Mouse (Mus musculus) heart, adult 9 months (tissue): Measurements from ENCODE around the gene Magohb.
"Not testable (repeated sequence)": the region's sequence is repeated elsewhere in the genome, so short reads cannot be mapped to it uniquely, and the experiment has no call there.

ENCODE experiments used
- DNase-seq, 2 experiments: peaks; one replicate each; pipeline ENCODE4 v3.0.0; 2022; ENCODE audit warnings: low spot score in 2 of 2

The Magohb gene

DNA sequence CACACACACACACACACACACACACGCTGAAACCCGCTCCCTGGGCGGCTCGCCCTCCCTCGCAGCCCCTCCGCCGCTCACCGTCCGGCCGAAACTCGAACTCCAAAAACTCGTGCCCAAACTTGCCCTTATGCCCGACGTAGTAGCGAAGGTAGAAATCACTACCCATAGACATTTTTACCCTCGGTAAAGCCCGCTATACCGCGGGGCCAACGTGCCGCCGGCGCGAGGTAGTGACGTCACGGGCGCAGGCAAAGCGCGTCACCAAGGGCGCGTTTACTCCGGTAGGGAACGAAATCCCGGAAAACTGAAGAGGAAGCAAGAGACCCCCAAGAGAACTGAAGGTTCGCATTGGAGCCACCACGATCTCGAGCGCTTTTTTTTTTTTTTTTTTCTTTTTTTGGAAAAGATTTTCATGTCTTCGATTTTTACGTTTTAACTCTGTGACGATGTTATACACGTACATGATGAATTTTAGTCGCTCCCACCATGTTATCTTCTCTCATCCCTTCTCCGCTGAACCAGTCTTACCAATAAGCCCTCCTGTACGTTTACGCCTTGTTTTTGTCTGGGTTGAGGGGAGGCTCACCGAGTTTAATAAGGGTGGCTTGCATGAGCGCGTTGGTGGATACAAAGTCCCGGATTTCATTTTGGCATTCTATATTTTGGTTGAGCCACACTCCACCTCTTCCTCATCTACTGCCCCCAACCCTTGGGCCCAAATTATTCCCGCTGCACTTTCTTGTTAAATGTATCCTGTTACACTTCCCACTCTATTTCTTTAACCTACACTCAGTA lies at the start of gene Magohb:
Magohb (minus strand) TSS at position 254 of the 798 bp plus-strand sequence.
- DNase-seq = peak; percentile 63 to 80

DNA sequence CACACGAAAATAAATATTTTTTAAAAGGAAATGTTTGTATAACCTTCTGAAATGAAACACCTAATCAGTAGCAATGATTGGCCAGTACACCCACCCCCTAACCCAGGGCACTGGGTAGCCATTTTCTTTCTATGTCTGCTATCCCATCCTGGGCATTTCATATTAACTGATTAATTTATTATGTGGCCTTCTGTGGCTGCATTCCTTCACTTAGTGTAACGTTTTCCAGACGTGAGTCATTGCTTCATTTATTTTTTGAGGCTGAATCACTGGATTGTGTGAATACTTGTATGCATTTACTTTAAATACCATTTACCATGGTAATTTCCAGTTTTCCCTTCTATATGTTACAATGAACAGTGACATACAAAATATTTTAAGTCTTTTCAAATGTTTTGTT lies 47.0 kb upstream of the Magohb start:
- DNase-seq = no peak

DNA sequence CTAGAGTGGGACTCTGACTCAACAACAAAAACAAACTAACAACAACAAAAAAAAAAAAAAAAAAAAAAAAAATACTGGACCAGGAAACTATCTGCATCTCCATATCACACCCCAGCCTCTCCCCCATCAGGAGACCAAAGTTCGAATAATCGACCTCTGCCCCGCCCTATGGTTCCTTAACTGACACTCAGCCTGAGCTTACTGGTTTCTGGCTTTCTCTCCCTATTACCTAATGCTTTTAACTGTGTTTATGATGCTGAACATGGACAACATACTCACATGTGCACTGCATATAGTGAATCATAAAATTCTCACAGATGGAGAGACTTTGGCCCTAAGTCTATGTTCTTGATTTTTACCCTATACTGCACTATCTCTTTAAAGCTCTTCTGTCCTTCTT lies 46.3 kb upstream of the Magohb start:
- no peak for DNase-seq

DNA sequence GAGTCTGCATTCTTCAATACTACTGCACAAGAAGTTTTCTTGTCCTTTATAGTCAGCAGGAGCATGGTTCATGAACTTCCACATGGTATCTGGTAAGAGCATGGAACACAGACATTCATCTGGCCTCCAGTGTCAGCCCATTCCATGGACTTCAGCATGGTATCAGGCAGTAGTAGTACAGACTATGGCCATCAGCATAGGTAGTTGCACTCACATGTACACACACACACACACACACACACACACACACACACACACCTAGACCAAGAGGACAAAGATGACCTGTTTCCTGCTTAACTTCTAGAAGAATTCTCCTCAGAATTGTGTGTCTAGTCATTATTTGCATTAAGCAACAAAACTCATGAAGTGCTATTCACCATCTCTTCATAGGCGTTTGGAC lies 45.7 kb upstream of the Magohb start:
- no peak for DNase-seq

DNA sequence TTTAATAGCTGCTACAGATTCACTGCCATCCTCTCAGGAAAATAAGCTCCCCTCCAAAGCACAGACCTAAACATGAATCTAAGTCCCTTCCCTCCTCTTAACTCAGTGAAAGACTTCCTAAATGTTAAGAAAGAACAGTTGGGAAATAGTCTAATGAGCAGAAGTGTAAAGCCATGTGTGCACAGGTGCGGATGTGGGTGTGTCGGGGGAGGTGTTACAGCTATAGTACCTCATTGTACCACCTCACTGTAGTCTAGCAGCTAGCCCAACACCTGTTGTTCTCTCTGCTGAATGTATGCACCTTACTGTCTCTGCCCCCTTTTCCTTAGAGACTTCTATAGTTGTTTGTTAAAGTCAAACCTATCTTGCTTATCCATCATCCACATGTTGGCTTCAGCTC lies 34.0 kb upstream of the Magohb start:
- DNase-seq = no peak

DNA sequence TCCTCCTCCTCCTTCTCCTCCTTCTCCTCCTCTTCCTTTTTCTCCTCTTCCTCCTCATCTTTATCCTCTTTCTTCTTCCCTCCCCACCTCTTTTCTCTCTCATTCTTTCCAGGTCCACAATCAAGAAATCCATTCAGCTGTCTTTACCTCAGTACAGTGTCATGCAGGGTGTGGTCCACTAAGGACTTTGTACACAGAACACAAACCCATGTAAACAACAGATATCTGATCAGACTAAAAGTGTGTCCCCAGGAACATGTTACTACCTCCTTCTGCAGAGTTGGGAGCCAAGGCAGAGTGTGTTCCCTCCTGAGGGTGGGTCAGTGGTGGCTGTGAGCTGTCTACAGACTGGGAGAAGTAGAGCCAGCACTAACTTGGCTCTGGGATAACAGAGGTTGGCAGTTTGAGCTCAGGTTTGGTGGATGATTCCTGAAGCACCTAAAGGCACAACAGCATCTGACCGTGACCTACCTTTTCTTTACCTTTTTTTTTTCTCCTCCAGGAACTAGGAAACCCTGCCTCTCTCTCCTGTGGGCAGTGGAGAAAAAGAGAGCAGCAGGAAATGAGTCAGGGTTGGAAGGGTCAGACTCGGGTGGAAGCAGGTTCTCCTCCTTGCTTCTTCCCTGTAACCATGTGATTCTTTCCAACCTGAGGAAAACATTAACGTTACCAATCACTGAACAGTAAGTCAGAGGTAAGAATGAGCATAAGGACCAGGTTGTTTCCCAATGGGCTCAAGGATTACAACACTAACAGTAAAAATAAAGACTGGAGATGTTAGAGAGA lies 29.0 kb upstream of the Magohb start:
- DNase-seq = no peak

DNA sequence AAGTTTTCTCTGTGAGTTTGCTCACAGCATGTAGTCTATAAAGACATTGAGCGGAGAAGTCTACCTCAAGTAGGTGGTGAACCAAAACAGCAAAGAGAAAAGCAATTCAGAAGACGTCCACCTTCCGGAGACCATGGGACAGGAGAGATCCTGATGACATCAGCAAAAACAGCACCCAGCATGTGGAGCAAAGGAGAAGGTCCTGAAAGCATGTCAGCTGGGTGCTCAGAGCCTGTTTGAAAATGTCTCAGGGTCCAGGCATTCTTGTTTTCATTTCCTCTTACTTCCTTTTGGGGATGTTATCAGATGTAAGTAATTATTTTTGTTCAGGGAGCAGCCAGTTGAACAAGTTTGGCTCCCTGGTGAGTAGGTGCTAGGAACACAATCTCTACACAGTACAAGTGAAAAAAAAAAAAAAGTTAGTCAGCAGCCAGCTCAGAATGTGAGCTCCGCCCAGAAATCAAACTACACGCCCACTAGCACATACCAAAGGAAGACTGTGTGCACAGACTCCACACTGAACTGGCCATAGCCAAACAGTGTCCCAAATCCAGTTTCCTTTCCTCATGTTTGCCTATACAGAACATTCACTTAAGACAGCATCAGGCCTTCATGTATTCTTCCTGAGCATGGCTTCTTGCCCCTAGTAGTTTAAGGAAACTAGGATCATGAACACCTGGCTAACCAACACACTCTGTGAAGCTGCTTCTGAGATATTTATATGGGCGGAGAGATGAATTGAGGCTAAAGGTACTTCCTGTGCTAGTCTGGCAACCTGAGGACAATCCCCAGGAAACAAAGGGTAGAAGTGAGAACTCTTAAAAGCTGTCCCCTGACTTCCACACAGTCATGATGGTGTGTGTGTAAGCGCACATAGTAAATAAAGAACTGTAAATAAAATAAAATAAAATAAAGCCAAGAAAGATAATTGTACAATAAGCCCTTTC lies 23.4 kb upstream of the Magohb start:
- DNase-seq = no peak

DNA sequence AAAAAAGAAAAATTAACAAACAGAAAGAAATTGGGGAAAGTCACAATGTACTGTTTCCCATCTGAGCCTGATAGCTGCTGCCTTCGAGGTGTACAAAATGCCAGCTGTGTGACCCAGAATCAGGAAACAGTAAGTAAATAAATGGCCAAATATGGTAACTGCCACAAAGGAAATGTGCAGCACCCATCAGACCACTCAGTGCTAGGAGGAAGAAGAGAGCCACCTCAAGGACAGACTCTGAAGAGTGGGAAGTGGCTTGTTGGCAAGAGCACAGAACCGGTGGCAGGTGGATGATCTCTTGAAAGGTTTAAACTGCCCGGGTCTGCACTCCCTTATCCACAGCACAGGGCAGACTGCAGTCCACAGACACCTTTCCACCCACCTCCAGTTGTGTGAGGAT lies 15.0 kb upstream of the Magohb start:
- no peak for DNase-seq

DNA sequence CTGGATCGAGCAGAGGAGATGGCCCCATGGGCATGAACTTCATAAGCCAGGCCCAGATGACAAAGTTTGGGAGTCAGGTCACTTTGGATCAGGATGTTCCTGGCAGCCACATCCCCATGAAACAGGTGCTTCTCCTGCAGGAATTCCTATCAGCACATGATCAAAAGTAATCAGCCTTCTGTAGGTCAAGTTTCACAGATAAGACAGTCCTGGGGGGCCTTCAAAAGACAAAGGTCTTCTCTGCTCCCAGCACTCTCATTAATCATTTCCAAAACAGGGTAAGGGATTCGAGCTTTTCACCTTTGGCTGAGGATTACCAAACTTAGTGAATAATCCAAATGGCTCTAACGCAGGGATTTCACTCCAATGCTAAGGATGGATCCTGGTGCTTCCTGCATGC lies 11.7 kb upstream of the Magohb start:
- DNase-seq = no peak

DNA sequence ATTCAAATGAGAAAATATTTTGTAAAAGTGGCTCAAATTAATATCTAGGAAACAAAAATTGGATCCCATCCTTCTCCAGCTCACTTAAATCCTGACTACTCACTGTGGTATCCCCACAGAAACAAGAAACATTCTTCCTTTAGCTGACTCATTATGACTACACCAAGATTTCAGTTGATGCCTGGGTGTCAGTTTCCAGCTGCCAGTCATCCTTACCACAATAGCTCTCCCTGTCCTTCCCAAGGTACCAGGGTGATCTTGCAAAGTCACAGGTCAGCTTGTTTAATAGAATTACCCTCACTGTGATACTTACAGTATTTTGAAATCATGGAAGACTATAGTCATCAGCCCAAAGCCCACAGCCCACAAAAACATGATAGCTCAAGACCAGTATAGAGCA lies 5.5 kb upstream of the Magohb start:
- no peak for DNase-seq

DNA sequence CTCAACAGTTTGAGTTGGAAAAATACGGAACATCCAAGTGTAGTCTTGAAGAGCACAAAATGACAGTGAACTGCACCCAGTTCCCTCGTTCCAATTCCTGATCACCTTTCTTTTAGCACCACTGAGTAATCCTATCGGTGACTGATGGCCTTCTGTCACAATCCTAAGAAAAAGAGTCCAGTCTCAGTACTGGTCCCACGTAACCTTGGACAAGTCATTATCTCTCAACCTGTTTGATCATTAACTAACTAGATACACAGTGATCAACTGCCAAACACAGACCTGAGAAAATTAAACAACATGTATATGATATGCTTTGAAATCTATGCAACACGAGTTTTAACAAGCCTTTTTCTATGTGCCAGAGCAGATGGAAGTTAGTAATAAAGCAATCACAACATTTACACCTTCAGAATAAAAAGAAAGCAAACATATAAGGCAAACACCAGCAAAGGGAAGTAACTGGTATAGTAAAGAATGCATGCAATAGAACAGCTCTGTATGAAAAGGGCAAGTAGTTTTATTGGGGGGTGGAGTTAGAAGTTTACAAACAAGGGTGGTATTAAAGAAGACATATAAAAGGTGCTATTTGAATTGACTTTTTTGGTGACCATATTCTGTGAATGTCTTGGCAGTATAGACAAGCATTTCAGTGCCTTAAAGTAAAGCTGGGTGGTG lies 1.5 kb upstream of the Magohb start:
- no peak for DNase-seq

DNA sequence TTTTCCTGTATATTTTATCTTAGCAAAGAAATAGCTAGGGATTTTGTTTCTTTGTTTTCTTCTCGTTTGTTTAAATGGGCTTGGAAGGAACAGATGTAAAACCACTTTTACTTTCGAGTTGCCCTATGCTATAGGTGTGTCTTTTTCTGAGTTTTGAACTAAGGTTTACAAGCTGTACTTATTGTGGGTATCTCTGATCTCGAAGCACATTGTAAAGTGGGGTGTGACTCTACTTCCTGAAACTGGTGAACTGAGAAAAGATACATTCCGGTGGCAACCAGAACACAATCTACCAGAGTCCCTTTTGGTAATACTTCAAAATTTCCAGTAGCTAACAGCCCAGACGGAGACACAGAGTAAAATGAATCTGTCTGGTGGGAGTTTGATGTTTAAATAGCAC lies 872 bp upstream of the Magohb start:
- DNase-seq = no peak

DNA sequence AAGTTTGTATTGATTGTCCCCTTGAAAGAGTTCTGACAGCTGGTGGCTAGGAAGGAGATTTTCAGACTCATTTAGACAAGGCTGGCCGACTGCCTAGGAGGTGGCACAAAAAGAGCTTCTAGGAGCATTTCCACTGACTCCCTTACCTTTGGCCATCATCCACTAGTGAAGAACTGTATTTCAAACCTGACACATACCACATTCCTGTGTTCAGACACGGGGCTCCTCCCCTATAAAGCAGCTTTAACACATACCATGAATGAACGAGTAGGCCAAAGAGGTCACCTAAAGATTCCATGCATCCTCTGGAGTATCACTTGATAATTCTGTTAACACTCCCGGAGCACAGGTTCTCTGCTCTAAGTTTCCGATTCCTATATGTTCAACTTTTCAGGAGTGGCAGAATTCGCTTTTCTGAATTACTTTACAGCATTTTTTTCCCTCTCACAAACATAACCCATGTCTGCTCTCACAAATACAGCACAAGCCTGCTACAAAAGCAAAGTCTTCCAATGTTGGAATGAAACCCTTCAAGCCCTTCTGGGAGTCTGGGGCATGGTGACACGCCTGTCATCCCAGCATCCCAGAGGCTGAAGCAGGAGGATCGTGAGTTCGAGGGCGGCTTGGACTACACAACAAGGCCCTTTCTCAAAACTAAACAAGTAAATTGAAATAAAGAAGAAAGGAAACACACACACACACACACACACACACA lies 611 bp downstream of the Magohb start:
- no peak for DNase-seq

DNA sequence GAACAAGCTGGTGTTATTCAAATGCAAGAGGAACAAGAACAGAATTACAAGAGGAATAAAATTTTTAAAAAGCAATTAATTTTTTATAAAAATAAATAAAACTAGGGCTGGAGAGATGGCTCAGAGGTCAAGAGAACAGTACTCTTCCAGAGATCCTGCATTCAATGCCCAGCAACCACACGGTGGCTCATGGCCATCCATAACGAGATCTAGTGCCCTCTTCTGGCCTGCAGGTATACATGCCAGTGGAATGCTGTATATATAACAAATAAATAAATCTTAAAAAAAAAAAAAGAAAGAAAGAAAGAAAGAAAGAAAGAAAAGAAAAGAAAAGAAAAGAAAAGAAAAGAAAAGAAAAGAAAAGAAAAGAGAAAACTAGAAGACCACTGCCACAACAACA lies 2.6 kb downstream of the Magohb start:
- no peak for DNase-seq

DNA sequence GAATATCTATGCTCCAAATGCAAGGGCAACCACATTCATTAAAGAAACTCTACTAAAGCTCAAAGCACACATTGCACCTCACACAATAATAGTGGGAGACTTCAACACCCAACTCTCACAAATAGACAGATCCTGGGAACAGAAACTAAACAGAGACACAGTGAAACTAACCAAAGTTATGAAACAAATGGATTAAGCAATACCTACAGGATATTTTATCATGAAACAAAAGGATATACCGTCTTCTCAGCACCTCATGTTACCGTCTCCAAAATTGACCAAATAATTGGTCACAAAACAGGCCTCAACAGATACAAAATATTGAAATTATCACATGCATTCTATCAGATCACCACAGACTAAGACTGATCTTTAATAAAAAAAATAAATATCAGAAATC lies 14.9 kb downstream of the Magohb start:
- DNase-seq = not testable (repeated sequence)

DNA sequence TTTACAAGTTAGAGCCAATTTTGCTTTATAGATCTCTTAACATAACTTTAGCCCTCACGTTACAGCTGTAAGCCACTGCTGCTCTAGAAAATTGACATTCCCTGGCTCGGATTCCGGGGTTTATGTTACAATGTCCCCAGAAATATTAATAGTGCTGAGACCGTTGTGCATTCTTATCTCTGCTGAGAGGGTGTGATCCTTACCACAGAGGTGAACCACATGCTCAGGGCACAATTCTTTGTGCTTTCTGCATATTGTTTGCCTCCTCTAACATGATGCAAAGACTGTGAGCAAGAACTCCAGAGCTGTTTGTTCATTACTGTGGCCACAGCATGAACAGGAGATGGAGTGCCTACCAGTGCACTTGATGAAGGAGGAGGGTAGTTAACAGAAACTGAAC lies 16.4 kb downstream of the Magohb start:
- DNase-seq = no peak

DNA sequence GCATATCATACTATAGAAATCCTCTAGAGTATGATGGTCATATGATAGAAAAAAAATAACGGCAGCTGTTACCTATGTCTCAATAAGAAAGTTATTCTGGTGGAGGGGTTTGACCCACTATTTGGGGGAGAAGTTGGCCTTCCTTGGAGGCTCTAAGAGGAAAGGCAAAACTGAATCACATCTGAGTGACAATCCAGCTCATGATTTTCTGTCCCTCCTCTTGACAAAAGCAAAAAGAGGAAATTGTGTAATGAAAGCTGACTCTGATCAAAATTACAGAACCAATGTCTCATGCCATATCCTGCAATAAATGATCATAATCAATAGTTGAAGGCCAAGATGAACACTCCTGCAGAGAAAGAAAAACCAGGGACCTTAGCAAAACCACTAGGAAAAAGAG lies 20.7 kb downstream of the Magohb start:
- no peak for DNase-seq

DNA sequence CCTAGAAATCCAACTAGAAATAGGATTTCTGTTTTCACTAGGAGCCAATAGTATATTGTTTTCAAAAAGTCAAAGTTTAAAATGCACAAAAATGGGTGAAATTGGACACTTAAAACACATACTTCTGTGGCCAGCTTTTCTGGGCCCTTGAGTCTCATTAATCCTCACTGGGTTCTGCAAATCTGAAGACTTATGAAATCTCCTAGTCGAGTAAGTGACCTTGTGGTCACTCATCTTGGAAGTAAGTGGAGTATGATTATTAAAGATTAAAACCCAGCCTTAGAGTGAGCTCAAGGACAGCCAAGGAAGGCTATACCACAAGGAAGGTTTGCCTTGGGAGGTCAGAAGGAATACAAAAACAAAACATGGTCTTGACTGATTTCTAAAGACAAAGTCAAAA lies 22.7 kb downstream of the Magohb start:
- no peak for DNase-seq

DNA sequence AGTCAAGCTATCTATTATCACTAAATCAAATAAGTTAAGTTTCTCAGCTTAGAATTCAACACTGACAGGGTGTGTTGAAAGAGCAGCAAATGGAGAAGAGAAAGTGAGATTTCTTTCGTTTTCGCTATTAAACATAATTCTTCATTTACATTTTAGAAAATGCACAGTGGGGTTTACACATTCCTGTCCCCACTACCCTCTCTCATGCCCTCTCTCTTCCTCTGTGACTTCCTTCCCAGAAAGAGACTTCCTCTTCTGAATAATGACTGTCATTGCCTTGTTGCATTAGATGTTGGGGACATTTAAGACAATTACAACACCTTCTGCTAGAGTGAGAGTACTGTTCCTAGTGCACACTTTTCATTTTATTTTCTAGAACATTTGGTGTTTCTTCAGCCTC lies 23.4 kb downstream of the Magohb start:
- peak in 1 of 2 experiments; percentile 25 for DNase-seq

DNA sequence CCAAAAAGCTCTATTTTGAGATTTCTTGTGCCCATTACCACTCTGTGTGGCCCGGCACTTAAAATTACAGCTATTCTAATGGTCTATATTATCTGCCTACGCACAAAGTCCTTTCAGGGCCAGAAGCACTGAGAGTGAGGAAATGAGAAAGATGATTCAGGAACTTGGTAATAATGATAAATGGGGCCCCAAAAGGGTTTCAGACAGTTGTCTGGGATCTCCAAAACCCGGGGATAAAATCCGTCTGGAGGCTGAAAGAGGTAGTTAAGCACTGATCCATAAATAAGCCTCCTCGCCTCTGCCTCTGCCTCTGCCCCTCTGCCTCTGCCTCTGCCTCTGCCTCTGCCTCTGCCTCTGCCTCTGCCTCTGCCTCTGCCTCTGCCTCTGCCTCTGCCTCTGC lies 28.9 kb downstream of the Magohb start:
- DNase-seq = no peak

DNA sequence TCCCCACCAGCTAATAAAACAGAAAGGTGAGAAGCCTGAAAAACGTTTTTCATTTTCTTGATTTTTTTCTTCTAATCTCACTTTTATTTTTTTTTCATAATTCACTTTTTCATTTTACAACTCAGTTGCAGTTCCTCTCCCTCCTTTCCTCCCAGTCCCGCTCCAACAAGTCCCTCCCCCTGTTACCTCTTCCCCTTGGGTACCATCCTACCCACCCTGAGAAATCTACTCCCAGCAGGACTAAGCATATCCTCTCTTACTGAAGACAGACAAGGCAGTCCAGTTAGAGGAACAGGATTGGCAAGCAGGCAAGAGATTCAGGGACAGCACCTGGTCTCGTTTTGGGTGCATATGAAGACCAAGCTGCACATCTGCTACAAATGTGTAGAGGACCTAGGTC lies 30.3 kb downstream of the Magohb start:
- DNase-seq = no peak
